Mouse (Mus musculus) midbrain, embryonic 10.5 days (tissue): ENCODE data around the gene Vars. TPM values are rescaled to one million over a fixed set of nuclear protein-coding genes. Genes with fewer than 3 reads are reported as not detected.

ENCODE experiments used
- DNase-seq: peaks from one replicate; pipeline ENCODE4 v3.0.0-alpha.2; 2017; ENCODE audit warnings: low spot score
- H3K27ac ChIP-seq: fragments of 300-500 bp; sonication (generic); replicated peaks from 2 replicates; pipeline ENCODE4 v1.5.1; 2016; ENCODE audit warnings: mild to moderate bottlenecking
- H3K27me3 ChIP-seq: fragments of 300-500 bp; sonication (generic); 2 replicates; pipeline ENCODE4 v1.6.1; 2016; ENCODE audit warnings: low read depth, mild to moderate bottlenecking; ENCODE audit not compliant: poor library complexity, severe bottlenecking
- H3K36me3 ChIP-seq: fragments of 300-500 bp; sonication (generic); 2 replicates; pipeline ENCODE4 v1.6.1; 2016; ENCODE audit warnings: mild to moderate bottlenecking, moderate library complexity
- H3K4me1 ChIP-seq: fragments of 300-500 bp; sonication (generic); 2 replicates; pipeline ENCODE4 v1.6.1; 2016
- H3K4me3 ChIP-seq: fragments of 300-500 bp; sonication (generic); 2 replicates; pipeline ENCODE4 v1.5.1; 2016; ENCODE audit warnings: mild to moderate bottlenecking, moderate library complexity
- H3K9me3 ChIP-seq: fragments of 300-500 bp; sonication (generic); replicated peaks from 2 replicates; pipeline ENCODE4 v1.6.1; 2016; ENCODE audit warnings: mild to moderate bottlenecking
- WGBS: fragments of 180-500 bp; shearing (Covaris S2); methylation state at CpG from one replicate; pipeline ENCODE4 v1.1.7; 2016; 5-methylcytosine and 5-hydroxymethylcytosine counted together
- polyA plus RNA-seq: library from polyadenylated mRNA; unstranded; fragments of >200 nt; fragmentation: Nextera tagmentation; extraction: Ambion mirVana; gene quantifications from 2 replicates; pipeline ENCODE4 v1.2.1, GENCODE M21; 2016

Vars gene
- polyA plus RNA-seq, 1 experiment from 2014 or later = 210 TPM

DNA sequence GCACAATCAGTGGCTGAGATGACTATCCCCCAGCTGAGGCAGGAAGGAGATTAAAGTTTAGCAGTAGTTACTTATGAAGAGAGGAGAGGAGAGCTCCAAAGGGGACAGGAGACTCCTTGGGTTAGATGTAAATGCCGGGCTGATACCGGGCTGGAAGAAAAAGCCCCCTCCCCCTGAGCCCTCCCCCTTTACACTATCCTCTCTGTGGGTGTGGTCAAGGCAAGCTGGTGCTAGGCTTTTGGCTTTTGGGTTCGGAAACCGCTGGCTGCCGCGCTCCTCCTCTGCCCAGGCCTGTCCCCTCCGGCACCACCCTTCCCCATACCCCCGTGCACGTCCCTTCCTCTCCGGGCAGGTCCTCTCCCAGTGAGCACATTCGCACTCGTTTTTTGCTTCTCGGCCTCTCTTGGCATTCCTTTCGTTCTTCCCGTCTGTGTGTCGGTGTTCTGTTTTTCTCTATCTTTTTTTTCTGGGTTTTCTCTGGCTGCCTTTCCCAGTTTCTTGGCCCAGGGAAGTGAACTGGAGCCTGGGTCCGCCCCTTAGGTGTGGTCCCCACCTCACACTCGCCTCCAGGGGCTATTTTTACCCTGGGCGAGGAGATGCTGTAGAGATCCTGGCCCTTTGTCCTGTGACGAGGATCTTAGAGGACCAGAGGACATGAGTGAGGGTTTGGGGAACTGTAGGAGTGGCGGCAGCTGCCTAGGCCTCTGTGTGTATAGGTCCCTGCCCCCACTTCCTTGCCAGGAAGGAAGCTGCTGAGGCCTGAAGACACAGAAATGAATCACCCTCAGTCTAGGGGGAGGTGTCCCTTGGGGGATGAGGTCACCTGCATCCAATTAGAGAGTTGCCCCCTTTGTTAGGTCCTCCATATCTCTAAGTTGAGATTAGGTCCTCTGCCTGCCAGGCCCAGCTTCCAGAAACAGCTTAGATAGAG lies 50.6 kb downstream of the Vars start:
- WGBS = under 1% methylated on average over 21 of the region's 21 CpGs
- H3K27me3 ChIP-seq = no peaks in the 10 kb centered on the region
- H3K36me3 ChIP-seq = peaks cover 43% of the 10 kb centered on the region
- peaks cover 67% of the 10 kb centered on the region for H3K4me1 ChIP-seq
- peak; percentile 70 for DNase-seq
- H3K4me3 ChIP-seq = peak overlapping the region; percentile 70
- peak overlapping the region; percentile 97 for H3K27ac ChIP-seq
- no peaks in the 10 kb centered on the region; the same call in 1 of the 2 replicates for H3K9me3 ChIP-seq

DNA sequence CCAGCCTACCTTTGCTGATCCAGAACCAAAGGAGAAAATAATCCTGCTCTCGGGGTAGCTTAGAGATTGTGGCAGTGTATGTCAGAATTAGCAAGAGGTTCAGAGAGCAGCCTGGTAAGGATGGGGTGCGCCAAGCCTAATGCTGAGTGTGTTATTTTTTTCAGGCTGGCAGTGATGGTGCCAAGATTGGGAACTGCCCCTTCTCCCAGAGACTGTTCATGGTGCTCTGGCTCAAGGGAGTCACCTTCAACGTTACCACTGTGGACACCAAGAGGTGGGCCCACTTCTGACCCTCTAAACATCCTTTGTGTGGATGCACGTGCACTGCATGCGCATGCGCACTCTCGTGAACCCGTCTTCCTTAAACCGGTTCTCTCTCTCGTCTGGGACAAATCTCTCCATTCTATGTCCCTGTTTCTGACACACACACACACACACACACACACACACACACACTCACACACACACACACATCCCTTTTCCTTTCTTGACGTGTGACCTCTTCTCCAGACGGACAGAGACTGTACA lies 51.5 kb downstream of the Vars start:
- H3K36me3 ChIP-seq = peaks cover 50% of the 10 kb centered on the region
- no peak for DNase-seq
- H3K27ac ChIP-seq = peak overlapping the region; percentile 97
- H3K4me1 ChIP-seq = peaks cover 57% of the 10 kb centered on the region
- WGBS = 85% methylated on average over 12 of the region's 12 CpGs
- peak overlapping the region; percentile 70 for H3K4me3 ChIP-seq
- H3K27me3 ChIP-seq = no peaks in the 10 kb centered on the region
- no peaks in the 10 kb centered on the region; the same call in 1 of the 2 replicates for H3K9me3 ChIP-seq

DNA sequence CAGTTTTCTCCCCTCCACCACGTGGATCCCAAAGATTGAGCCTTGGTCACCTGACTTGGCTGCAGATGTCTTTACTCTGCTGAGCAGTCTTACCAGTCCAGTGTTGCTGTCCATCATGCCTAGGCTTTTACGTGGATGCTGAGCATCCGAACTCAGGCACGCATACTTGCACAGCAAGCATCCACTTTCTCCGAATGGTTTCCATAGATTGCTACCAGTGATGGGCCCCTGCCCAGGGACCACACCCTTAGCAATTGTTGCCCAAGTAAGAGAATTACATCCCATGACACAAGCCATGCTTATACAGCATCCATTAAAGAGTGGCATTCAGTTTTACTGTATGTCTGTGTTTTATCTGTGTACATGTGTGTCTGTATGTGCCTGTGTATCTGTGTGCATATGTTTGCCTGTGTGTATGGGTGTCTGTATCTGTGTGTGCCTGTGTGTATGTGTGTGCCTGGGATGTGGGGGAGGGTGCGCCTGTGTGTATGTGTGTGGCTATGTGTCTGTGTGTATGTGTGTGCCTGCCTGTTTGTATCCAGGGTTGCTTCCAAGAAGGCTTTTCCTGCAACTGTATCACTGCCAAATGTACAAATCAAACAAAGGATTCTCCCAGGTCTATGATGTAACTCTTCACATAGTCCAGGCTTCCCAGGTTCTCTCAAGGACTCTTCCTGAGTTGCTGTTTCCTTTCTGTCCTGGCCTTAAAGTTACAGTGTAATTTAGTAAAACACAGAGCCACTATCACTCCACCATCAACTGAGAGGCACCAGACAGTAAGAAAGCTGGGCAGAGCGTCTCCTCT lies 55.1 kb downstream of the Vars start:
- 95% methylated on average over 7 of the region's 7 CpGs for WGBS
- H3K4me1 ChIP-seq = peaks cover 46% of the 10 kb centered on the region
- no peak overlapping the region for H3K27ac ChIP-seq

DNA sequence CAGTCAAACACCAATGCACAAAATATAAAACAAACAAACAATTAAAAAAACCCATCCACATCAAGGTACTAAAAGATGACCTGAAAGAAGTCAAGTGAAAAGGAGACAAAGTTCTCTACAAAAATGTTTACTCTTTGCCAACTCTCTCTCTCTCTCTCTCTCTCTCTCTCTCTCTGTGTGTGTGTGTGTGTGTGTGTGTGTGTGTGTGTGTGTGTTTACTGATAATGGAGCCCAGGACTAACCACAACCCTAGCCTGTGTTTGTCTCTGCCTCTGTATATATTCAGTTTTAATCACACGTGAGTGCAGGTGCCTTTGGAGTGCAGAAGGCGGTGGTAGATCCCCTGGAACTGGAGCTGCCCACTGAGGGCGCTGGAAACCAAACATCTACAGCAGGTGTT lies 56.3 kb downstream of the Vars start:
- H3K36me3 ChIP-seq = peaks cover 80% of the 10 kb centered on the region
- H3K4me1 ChIP-seq = peaks cover 42% of the 10 kb centered on the region
- 86% methylated on average over 3 of the region's 3 CpGs for WGBS
- H3K27me3 ChIP-seq = peaks cover 5% of the 10 kb centered on the region; the same call in 1 of the 2 replicates
- H3K9me3 ChIP-seq = no peaks in the 10 kb centered on the region; the same call in 1 of the 2 replicates
- DNase-seq = no peak
- no peak overlapping the region for H3K27ac ChIP-seq
- no peak overlapping the region for H3K4me3 ChIP-seq

More for the DNA sequence above, 55.1 kb downstream of the Vars start:
- Histone ChIP-seq H3K4me3 (0 out of 2 replicates have a peak overlapping the region, but pooled peaks have one; percentile 2), H3K27me3 (no peaks in the 10 kb centered on the region), H3K36me3 (peaks cover 69% of the 10 kb centered on the region), H3K9me3 (no peaks in the 10 kb centered on the region; the same call in 1 of the 2 replicates)
- DNase-seq = no peak

DNA sequence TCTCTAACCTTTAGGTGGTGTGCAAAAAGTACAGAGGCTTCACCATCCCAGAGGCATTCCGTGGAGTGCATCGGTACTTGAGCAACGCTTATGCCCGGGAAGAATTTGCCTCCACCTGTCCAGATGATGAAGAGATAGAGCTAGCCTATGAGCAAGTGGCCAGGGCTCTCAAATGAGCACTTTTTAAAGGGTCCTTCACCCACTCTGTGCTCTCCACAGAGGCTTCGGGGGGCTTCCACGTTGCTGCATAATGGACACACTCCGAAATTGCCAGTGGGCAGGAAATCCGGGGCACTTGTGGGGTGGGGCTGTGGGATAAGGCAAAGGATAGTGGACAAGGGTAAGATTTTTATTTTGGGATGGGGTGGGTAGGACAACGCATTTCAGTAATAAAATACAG lies 57.5 kb downstream of the Vars start:
- H3K4me1 ChIP-seq = peaks cover 32% of the 10 kb centered on the region
- H3K27me3 ChIP-seq = peaks cover 17% of the 10 kb centered on the region
- 80% methylated on average over 9 of the region's 9 CpGs for WGBS
- peaks cover 81% of the 10 kb centered on the region for H3K36me3 ChIP-seq
- no peaks in the 10 kb centered on the region; the same call in 1 of the 2 replicates for H3K9me3 ChIP-seq
- peak overlapping the region; percentile 88 for H3K4me3 ChIP-seq
- peak overlapping the region; percentile 99 for H3K27ac ChIP-seq
- DNase-seq = no peak

DNA sequence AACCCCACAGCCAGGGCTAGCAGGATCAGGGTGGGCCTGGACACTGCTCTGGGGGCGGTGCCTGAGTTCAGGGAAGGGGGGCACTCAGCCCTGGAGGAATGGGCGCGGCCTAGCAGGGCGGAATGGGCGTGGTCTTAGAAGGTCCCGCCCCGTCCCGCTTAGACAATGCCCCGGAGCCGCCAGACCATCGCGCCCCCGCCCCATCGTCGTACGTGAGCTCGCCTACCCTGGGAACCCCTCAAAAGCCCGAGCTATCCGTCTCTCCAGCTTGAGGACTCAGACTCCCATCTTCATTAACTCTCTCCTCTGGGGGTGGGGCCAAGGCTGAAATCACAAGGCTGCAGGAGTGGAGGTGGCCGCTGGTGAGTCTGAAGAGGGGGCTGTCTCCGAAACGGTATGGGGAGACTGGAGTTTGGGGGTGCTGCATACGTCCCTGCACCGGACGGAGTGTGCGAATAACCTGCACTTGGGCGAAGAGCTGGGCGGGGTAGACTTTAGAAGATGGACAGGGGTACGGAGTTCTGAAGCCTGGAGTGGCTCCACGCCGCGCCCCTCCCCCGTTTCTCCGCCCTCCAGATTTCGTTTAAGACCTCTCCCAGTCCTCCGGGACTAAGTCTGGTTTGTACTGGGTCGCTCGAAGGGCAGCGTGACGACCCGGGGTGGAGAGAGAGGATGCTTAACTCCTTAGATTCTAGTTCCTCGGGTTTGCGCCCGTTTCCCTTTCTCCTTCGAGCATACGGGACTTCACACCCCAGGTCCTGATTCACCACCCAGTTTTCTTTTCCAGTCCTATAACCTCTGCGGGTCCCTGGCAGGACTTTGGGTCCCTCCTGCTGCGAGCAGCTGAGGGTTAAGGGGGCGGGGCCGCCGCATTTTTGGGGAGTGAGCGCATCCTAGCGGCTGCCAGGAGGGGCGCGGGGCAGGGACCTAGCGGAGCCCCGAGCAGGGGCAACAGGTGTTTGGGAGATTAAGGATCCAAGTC lies 58.4 kb downstream of the Vars start, which contains the start of gene Ddah2:
Gene Ddah2, plus strand, starts transcription at position 125 of the 982 bp plus-strand sequence.
- Histone ChIP-seq H3K9me3 (no peaks in the 10 kb centered on the region; the same call in 1 of the 2 replicates), H3K27me3 (peaks cover 25% of the 10 kb centered on the region), H3K27ac (peak within 1 kb of the TSS; percentile 99), H3K4me3 (peak within 1 kb of the TSS; percentile 88), H3K4me1 (peaks cover 39% of the 10 kb centered on the region), H3K36me3 (peaks cover 77% of the 10 kb centered on the region)
- under 1% methylated on average over 57 of the region's 57 CpGs for WGBS
- DNase-seq = peak; percentile 96

DNA sequence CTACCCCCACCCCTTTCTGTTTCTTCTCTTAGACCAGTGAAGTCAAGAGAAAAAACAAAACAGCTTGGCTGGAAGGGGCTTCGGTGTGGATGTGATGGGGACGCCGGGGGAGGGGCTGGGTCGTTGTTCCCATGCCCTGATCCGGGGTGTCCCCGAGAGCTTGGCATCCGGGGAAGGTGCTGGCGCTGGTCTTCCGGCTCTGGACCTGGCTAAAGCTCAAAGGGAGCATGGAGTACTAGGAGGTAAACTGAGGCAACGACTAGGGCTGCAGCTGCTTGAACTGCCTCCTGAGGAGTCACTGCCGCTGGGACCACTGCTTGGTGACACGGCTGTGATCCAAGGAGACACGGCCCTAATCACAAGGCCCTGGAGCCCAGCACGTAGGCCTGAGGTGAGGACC lies 59.3 kb downstream of the Vars start:
- DNase-seq = no peak
- H3K4me1 ChIP-seq = peaks cover 48% of the 10 kb centered on the region
- peaks cover 68% of the 10 kb centered on the region for H3K36me3 ChIP-seq
- peaks cover 34% of the 10 kb centered on the region for H3K27me3 ChIP-seq
- WGBS = 37% methylated on average over 14 of the region's 14 CpGs
- H3K27ac ChIP-seq = peak overlapping the region; percentile 99
- H3K4me3 ChIP-seq = peak overlapping the region; percentile 88
- H3K9me3 ChIP-seq = no peaks in the 10 kb centered on the region

DNA sequence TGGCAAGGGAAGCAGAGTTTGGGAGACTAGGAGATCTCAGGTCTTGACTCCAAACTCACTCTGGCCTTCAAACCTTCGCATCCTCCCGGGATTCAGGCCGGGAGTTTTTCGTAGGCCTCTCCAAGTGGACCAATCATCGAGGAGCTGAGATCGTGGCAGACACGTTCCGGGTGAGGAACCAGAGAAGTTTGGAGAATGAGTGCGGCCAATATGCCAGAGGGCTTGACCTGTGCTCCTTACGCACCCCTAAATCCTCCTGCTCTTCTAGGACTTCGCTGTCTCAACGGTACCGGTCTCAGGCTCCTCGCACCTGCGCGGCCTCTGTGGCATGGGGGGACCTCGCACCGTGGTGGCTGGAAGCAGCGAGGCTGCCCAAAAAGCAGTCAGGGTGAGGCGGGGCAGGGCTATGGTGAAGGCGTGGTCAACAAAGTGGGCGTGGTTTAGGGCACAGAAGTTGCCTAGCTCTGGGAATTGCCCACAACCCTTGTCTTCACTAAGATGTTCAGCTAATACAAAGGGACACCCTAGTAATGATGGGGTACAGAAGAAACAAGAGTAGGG lies 60.0 kb downstream of the Vars start:
- H3K27me3 ChIP-seq = peaks cover 42% of the 10 kb centered on the region
- peaks cover 61% of the 10 kb centered on the region for H3K36me3 ChIP-seq
- peak overlapping the region; percentile 88 for H3K4me3 ChIP-seq
- H3K27ac ChIP-seq = peak overlapping the region; percentile 99; the same call in 1 of the 2 replicates
- peaks cover 56% of the 10 kb centered on the region for H3K4me1 ChIP-seq
- WGBS = 62% methylated on average over 22 of the region's 22 CpGs
- no peak for DNase-seq
- H3K9me3 ChIP-seq = no peaks in the 10 kb centered on the region

DNA sequence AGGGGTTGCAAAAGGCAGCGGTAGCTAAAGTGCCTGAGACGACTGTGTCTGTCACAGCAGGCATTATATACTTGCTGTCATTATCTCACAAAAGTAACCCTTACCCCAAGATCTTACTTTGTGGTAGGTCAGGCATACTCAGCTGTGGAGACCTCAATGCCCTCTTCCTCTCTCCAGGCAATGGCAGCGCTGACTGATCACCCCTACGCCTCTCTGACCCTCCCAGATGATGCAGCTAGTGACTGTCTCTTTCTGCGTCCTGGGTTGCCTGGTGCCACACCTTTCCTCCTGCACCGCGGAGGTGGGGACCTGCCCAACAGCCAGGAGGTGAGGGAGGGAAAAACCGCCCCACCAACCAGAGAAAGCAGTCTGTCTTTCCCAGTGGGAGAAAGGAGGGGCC lies 60.5 kb downstream of the Vars start:
- no peaks in the 10 kb centered on the region for H3K9me3 ChIP-seq
- no peak for DNase-seq
- H3K36me3 ChIP-seq = peaks cover 56% of the 10 kb centered on the region
- 88% methylated on average over 8 of the region's 8 CpGs for WGBS
- peak overlapping the region; percentile 88 for H3K4me3 ChIP-seq
- no peak overlapping the region for H3K27ac ChIP-seq
- peaks cover 59% of the 10 kb centered on the region for H3K4me1 ChIP-seq
- H3K27me3 ChIP-seq = peaks cover 46% of the 10 kb centered on the region

DNA sequence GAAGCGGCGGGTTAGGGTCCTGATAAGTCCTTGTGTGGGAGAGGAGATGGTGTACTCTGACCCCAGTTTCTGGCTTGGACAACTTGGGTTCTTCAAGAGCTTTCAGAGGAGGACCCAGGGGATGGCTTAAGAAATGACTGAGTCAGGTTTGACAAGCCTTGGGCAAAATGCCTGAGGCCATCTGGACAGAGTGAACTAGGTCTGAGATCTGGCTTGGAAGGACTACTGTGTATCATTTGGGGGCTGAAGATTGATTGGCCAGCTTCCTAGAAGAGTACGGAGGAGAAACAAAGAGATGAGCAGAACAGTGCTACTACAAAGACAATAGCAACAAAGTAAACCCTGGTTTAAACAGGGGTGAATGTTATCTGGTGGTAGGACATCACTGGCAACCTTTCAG lies 62.7 kb downstream of the Vars start:
- Histone ChIP-seq H3K4me3 (no peak overlapping the region), H3K27me3 (peaks cover 68% of the 10 kb centered on the region), H3K4me1 (peaks cover 54% of the 10 kb centered on the region), H3K27ac (no peak overlapping the region), H3K36me3 (peaks cover 38% of the 10 kb centered on the region), H3K9me3 (no peaks in the 10 kb centered on the region)
- 96% methylated on average over 3 of the region's 3 CpGs for WGBS
- DNase-seq = no peak

DNA sequence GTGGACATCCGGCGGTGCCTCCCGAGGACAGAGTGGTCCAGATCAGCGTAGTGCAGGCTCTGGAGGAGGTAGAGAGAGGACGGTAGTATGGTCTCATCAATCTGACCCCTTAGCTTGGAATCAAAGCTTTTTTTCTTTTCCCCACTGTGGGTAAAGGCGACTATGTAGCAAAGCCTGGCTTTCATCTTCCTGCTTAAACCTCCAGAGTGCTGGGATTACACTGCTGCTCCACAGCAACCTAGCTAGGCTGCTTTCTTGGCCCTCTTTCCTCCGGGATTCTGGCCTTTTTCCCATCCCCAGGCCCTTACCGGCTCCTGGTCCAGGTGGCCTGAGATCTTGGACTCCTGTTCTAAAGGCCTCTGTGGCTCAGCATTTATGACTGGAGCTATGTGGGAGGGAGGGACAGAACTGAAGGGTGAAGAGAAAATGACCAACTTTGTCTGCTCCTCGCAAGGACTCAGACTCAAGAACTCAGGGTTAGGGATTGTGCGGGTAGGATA lies 63.6 kb downstream of the Vars start:
- peaks cover 49% of the 10 kb centered on the region for H3K4me1 ChIP-seq
- H3K27ac ChIP-seq = 0 out of 2 replicates have a peak overlapping the region, but pooled peaks have one; percentile 28
- H3K27me3 ChIP-seq = peaks cover 74% of the 10 kb centered on the region
- peaks cover 38% of the 10 kb centered on the region for H3K36me3 ChIP-seq
- WGBS = 37% methylated on average over 10 of the region's 10 CpGs
- H3K9me3 ChIP-seq = no peaks in the 10 kb centered on the region
- peak overlapping the region; percentile 52 for H3K4me3 ChIP-seq
- DNase-seq = no peak
